Mouse (Mus musculus) heart, postnatal 0 days (tissue): ENCODE measurements around the gene Pon3.

Source experiments
- CTCF ChIP-seq: IDR thresholded peaks from 2 replicates; pipeline ENCODE4 v1.5.1; 2016; ENCODE audit warnings: antibody characterized with exemption, control low read depth, low read depth
- EP300 ChIP-seq: IDR thresholded peaks from 2 replicates; pipeline ENCODE4 v1.6.1; 2016; ENCODE audit warnings: antibody characterized with exemption, low read depth

- TF ChIP-seq CTCF (no peak), EP300 (no peak)
Observed at GRCm38 (mm10) chr6:5296067-5296466, 40.0 kb upstream of the Pon3 start.
